Mouse (Mus musculus) G1E (cell line): ENCODE data around the gene Slc22a28.

ENCODE experiments used
- CTCF ChIP-seq: IDR thresholded peaks from 2 replicates; pipeline ENCODE4 v1.5.1; 2012; ENCODE audit warnings: low read depth, low read length, inconsistent platforms, mixed read lengths
- POLR2AphosphoS5 ChIP-seq: IDR thresholded peaks from 2 replicates; pipeline ENCODE4 v1.6.1; 2012; ENCODE audit warnings: low read depth, low read length, inconsistent platforms; ENCODE audit not compliant: insufficient replicate concordance
- TAL1 ChIP-seq: conservative IDR thresholded peaks from 2 replicates; pipeline ENCODE4 v1.6.1; 2012; ENCODE audit warnings: low read depth, low read length, inconsistent platforms, mixed read lengths

- TF ChIP-seq CTCF, result no peak
- no peak for TF ChIP-seq POLR2AphosphoS5
- no peak for TF ChIP-seq TAL1
Measured at GRCm38 (mm10) chr19:8148787-8149523, 17.2 kb upstream of the Slc22a28 start.
